Mouse (Mus musculus): Measurements from ENCODE around the gene Atf1. TPM values are rescaled to one million over a fixed set of nuclear protein-coding genes. Genes with fewer than 3 reads are reported as not detected.
"Not testable (repeated sequence)": the region's sequence is repeated elsewhere in the genome, so short reads cannot be mapped to it uniquely, and the experiment has no call there.

Gene Atf1
- total and polyA plus RNA-seq, 2 experiments: 11.2 to 36.3 TPM

DNA sequence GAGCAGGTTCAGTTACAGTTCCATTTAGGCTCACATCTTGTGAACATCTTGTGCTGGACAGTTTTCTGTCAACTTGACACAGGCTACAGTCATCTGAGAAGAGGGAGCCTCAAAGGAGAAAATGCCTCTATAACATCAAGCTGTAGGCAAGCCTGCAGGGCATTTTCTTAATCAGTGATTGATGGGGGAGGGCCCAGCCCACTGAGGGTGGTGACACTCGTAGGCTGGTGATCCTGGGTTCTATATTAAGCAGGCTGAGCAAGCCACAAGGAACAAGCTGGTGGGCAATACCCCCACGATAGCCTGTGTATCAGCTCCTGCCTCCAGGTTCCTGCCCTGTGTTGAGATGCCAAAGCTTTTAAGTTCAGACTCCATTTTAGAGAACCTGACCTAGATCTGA, 41.3 kb downstream of the Atf1 start:
- Histone ChIP-seq H3K27ac (replicated peaks; ENCODE audit: insufficient read depth, low read depth, low read length) (no peak overlapping the region), H3K9ac (ENCODE audit: low read depth, low read length) (no peak overlapping the region), H3K4me1 (ENCODE audit: control insufficient read depth, insufficient read depth, low read length) (no peaks in the 10 kb centered on the region), H3K36me3 (ENCODE audit: control insufficient read depth, insufficient read depth, low read length) (no peaks in the 10 kb centered on the region), H3K79me2 (ENCODE audit: control insufficient read depth, insufficient read depth, low read length) (no peaks in the 10 kb centered on the region), H3K27me3 (ENCODE audit: control insufficient read depth, insufficient read depth, low read length) (no peaks in the 10 kb centered on the region), H3K4me3 (ENCODE audit: insufficient read depth, low read depth, low read length) (no peak overlapping the region)
- DNase-seq (ENCODE audit: extremely low read depth, low read depth, low spot score): no peak
- TF ChIP-seq CTCF (IDR thresholded peaks at IDR 0.05; ENCODE audit: low read depth, low read length): no peak
- no peak for TF ChIP-seq POLR2A (IDR thresholded peaks at IDR 0.05; ENCODE audit: extremely low read depth, insufficient read depth, low read length)
- WGBS: 92% methylated on average over 2 of the region's 2 CpGs

DNA sequence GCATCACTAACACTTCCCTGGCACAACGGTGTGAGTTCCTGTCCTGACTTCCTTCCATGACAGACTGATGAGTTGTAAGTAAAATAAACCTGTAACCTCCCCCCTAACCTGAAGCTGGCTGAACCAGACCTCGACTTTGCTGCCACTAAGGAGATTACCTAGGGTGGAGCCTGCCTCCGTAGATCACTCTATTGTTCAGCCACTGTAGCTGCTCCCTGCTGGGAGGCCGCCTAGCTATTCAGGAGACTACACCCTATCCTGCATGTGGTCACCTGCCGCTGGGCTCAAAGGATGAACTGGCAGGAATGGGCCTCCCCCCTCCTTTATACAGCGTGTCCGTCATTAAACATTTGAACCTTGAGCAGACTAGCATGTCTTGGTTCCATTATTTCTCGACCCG, 42.2 kb downstream of the Atf1 start:
- Histone ChIP-seq H3K27me3 (ENCODE audit: control insufficient read depth, insufficient read depth, low read length) (no peaks in the 10 kb centered on the region), H3K36me3 (ENCODE audit: control insufficient read depth, insufficient read depth, low read length) (no peaks in the 10 kb centered on the region), H3K4me3 (ENCODE audit: insufficient read depth, low read depth, low read length) (no peak overlapping the region), H3K27ac (replicated peaks; ENCODE audit: insufficient read depth, low read depth, low read length) (no peak overlapping the region), H3K4me1 (ENCODE audit: control insufficient read depth, insufficient read depth, low read length) (no peaks in the 10 kb centered on the region), H3K9ac (ENCODE audit: low read depth, low read length) (no peak overlapping the region), H3K79me2 (ENCODE audit: control insufficient read depth, insufficient read depth, low read length) (no peaks in the 10 kb centered on the region)
- 45% methylated on average over 9 of the region's 9 CpGs for WGBS
- TF ChIP-seq CTCF (IDR thresholded peaks at IDR 0.05; ENCODE audit: low read depth, low read length) (no peak), POLR2A (IDR thresholded peaks at IDR 0.05; ENCODE audit: extremely low read depth, insufficient read depth, low read length) (no peak)
- no peak for DNase-seq (ENCODE audit: extremely low read depth, low read depth, low spot score)

DNA sequence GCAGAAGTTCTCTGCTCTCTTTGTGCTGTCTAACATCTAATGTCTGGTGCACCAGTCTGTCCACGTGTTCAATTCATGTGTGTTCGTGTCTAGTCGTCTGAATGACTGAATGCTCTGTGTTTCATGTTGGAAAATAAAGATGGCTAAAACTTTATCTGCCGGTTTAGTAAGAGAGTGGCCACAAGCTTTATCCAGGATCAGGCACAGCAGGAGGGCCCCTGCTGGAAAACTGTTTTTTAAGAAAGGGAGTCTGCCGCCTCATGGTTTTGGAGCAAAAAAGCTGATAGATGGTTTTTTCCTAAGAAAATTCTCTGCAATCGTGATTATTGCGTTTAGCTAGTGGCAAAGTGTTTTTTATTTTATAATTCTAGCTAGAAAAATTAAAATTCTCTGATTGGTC, 43.0 kb downstream of the Atf1 start:
- 71% methylated on average over 7 of the region's 7 CpGs for WGBS
- H3K4me3 ChIP-seq (ENCODE audit: insufficient read depth, low read depth, low read length); H3K36me3 ChIP-seq (ENCODE audit: control insufficient read depth, insufficient read depth, low read length); DNase-seq (ENCODE audit: extremely low read depth, low read depth, low spot score); H3K4me1 ChIP-seq (ENCODE audit: control insufficient read depth, insufficient read depth, low read length); H3K27me3 ChIP-seq (ENCODE audit: control insufficient read depth, insufficient read depth, low read length); H3K27ac ChIP-seq (replicated peaks; ENCODE audit: insufficient read depth, low read depth, low read length); H3K79me2 ChIP-seq (ENCODE audit: control insufficient read depth, insufficient read depth, low read length); H3K9ac ChIP-seq (ENCODE audit: low read depth, low read length): not testable (repeated sequence)

DNA sequence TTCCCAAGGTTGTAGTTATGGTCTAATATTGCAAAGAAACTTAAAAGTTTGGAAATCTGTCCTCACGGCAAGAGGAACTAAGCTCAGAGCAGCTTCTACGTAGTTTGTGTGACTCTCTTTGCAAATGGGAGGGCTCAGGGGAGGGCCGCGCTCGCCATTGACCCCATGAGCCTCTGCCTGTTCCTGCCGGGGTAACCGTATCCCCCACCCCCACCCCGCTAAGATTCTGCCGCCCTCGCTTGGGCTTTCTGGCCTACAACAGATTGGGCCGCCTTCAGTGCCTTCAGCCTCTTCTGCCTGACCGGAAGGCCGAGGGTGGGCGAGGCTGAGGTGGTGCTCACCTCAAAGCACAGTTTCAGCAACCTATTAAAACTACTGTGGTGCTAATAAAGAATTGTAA, 43.8 kb downstream of the Atf1 start:
- no peak for TF ChIP-seq POLR2A (IDR thresholded peaks at IDR 0.05; ENCODE audit: extremely low read depth, insufficient read depth, low read length)
- no peak for TF ChIP-seq CTCF (IDR thresholded peaks at IDR 0.05; ENCODE audit: low read depth, low read length)
- Histone ChIP-seq H3K27ac (replicated peaks; ENCODE audit: insufficient read depth, low read depth, low read length) (no peak overlapping the region), H3K9ac (ENCODE audit: low read depth, low read length) (no peak overlapping the region), H3K27me3 (ENCODE audit: control insufficient read depth, insufficient read depth, low read length) (no peaks in the 10 kb centered on the region), H3K79me2 (ENCODE audit: control insufficient read depth, insufficient read depth, low read length) (no peaks in the 10 kb centered on the region), H3K36me3 (ENCODE audit: control insufficient read depth, insufficient read depth, low read length) (no peaks in the 10 kb centered on the region), H3K4me1 (ENCODE audit: control insufficient read depth, insufficient read depth, low read length) (no peaks in the 10 kb centered on the region), H3K4me3 (ENCODE audit: insufficient read depth, low read depth, low read length) (no peak overlapping the region)
- 84% methylated on average over 14 of the region's 14 CpGs for WGBS
- no peak for DNase-seq (ENCODE audit: extremely low read depth, low read depth, low spot score)

DNA sequence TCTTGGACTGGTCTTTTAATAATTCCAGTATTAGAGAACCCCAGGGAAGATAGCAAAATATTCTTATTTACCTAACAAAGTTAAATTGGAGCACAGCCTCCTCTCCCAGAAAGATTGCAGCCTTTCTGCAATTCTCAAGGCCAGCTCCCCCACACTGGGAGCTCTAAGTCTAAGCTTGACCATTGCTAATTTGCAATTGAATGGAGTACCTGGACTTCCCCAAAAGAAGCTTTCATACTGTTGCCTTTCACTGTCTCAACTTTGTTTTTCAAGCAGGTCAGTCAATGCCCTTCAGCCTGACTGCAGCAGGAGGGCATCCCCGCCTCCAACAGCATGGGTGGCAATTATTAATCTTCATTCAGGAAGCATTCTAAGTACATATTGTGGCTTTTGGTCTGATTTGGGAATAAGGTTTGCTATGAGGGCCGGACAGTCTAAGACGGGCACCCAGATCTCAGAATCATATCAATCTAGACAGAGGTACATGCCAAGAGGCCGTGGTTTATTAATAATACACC, 46.2 kb downstream of the Atf1 start:
- H3K79me2 ChIP-seq (ENCODE audit: control insufficient read depth, insufficient read depth, low read length); H3K36me3 ChIP-seq (ENCODE audit: control insufficient read depth, insufficient read depth, low read length); DNase-seq (ENCODE audit: extremely low read depth, low read depth, low spot score); H3K27me3 ChIP-seq (ENCODE audit: control insufficient read depth, insufficient read depth, low read length); H3K27ac ChIP-seq (replicated peaks; ENCODE audit: insufficient read depth, low read depth, low read length); H3K4me1 ChIP-seq (ENCODE audit: control insufficient read depth, insufficient read depth, low read length); H3K4me3 ChIP-seq (ENCODE audit: insufficient read depth, low read depth, low read length); H3K9ac ChIP-seq (ENCODE audit: low read depth, low read length): not testable (repeated sequence)
- WGBS: 95% methylated on average over 4 of the region's 4 CpGs

GRCm38 (mm10) chr15:100274790-100275559, 47.4 kb downstream of the Atf1 start:
- H3K36me3 ChIP-seq (ENCODE audit: control insufficient read depth, insufficient read depth, low read length): no peaks in the 10 kb centered on the region
- WGBS: 83% methylated on average over 7 of the region's 7 CpGs
- no peaks in the 10 kb centered on the region for H3K79me2 ChIP-seq (ENCODE audit: control insufficient read depth, insufficient read depth, low read length)

More at GRCm38 (mm10) chr15:100274790-100275559, 47.4 kb downstream of the Atf1 start:
- TF ChIP-seq POLR2A (IDR thresholded peaks at IDR 0.05; ENCODE audit: extremely low read depth, insufficient read depth, low read length) (no peak), CTCF (IDR thresholded peaks at IDR 0.05; ENCODE audit: low read depth, low read length) (no peak)
- no peak overlapping the region for H3K4me3 ChIP-seq (ENCODE audit: insufficient read depth, low read depth, low read length)
- no peaks in the 10 kb centered on the region for H3K4me1 ChIP-seq (ENCODE audit: control insufficient read depth, insufficient read depth, low read length)
- H3K9ac ChIP-seq (ENCODE audit: low read depth, low read length): no peak overlapping the region
- H3K27ac ChIP-seq (replicated peaks; ENCODE audit: insufficient read depth, low read depth, low read length): no peak overlapping the region
- DNase-seq (ENCODE audit: extremely low read depth, low read depth, low spot score): no peak
- no peaks in the 10 kb centered on the region for H3K27me3 ChIP-seq (ENCODE audit: control insufficient read depth, insufficient read depth, low read length)

Measured in liver, adult 2 months (tissue).